Mouse (Mus musculus) spleen, postnatal 14 days (tissue): ENCODE results near the gene Lrfn1.
"Not testable (repeated sequence)": the region's sequence is repeated elsewhere in the genome, so short reads cannot be mapped to it uniquely, and the experiment has no call there.

ENCODE experiments used
- DNase-seq, 2 experiments: peaks; one replicate each; pipeline ENCODE4 v3.0.0; 2021 to 2022; ENCODE audit warnings: low spot score in 2 of 2

Lrfn1 gene

DNA sequence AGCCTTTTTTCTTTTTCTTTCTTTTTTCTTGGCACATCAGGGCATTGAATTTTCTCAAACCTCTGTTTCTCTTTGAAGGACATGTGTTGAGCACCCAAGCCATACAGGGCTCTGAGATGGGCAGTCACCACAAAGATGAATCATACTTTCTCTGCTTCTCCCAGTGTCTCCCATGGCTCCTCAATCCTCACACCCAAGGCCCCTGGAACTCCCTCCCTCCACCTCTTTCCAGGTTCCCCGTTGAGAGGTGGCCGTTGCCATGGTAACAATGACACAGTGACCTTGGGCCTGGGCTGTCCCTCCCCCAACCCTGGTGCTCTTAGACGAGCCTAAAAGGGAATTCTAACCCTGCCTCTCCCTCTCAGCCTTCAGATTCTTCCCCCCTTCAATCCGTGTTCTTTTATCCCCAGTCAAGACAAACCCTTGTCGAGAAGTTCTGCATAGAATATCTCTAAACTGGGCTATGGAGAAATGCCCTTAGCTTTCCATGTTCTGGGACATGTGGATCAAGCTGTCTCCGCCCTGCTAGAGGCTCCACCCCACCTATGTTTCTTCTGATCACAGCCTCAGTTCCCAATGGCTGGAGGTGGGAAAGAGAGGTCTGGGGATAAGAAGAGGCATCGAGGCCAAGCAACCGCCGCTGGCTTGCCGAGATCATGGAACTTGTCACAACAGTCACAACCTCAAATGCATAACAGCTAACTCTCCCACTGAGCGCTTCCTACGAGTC lies 4.5 kb upstream of the Lrfn1 start:
- DNase-seq: no peak

DNA sequence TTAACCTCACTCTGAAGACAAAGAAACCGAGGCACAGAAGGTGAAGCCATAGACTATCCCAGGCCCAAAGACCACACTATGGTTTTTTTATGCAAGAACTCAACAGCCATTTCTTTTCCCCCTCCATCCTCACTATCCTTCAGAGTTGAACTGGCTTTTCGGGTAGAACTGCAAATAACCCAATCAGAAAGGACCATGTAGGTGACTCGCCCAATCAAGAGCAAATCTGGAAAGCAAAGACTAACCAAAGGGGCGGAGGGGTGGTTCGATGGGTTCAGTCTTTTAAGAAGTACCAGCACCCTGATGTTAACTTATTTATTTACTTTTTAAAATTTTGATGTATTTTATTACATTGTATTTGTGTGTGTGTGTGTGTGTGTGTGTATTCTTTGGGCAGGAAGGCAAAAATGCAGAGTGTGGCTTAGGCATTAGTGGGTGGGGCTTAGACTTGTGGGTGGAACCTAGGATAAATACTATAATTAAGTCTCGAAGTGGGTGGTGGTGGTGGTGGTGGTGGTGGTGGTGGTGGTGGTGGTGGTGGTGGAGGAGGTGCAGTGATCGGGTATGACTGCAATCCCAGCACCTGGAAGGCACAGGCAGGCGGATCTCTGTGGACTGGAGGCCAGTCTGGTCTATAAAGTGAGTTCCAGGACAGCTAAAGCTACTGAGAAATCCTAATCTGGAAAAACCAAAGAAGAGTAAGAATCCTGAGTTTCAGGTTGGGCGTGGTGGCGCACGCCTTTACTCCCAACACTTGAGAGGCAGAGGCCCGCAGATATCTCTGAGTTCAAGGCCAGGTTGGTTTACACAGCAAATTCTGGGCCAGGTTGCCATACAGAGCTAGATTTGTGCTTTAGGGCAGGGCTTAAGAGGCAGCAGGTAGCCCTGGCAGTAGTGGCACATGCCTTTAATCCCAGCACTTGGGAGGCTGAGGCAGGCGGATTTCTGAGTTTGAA lies 3.6 kb upstream of the Lrfn1 start:
- DNase-seq: no peak

DNA sequence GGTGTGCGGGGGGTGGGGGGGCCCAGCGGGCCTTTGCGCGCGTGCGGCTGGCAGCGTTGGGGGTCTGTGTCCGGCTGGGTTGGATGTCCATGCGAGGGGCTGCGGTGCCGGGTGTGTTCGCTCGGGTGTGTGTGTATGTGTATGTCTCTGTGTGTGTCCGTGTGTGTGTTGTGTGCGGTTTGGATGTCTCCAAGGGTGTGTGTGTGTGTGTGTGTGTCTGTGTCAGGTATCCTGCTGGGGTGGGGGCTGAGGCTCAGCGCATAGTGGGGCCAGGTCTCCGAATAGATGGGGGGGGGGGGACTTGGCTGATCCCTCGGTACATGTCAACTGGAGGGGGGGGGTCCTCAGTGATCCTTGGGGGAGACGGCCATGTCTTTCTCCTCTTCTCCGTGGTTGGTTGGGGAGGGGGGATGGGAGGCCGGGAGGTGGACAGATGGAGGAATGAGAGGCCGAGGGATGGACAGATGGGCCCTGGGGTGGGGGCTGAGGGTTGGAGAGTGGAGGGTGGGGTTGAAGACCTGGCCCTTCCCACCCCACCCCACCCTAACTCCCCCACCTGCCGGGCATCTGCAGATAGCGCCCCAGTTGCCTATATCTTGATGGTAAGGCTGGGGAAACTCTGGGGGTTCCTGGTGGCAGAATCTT lies 703 bp downstream of the Lrfn1 start:
- no peak for DNase-seq

DNA sequence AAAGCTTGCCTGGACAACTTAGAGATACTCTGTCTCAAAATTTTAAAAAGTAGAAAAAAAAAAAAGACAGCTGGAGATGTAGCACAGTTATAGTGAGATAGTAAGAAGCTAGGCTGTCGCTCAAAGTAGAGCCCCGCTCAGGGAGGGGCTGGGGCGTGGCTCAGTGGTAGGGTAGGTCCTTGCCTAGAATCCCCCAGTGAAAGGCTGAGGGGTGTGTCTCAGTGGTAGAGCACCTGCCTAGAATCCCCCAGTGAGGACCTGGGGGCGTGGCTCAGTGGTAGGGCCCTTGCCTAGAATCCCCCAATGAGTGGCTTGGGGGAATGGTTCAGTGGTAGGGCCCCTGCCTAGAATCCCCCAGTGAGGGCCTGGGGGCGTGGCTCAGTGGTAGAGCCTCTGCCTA lies 8.6 kb downstream of the Lrfn1 start:
- DNase-seq: no peak

DNA sequence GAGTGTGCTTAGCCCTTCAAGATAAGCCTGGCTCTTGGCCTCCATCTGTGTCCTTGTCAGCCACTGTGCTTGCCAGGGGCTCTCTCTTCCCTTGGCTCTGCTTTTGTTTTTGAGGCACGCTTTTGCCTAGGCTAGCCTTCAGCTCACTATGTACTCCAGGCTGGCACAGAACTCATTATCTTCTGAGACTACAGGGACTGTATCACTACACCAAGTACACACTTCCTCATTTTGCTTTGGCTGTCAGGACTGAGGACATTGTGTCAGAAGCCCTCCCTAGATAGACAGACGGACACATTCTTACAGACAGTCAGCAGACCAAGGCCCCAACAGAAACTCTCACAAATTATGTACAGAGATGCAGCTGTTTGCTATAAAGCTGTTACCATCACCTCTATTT lies 11.0 kb downstream of the Lrfn1 start:
- DNase-seq: no peak

DNA sequence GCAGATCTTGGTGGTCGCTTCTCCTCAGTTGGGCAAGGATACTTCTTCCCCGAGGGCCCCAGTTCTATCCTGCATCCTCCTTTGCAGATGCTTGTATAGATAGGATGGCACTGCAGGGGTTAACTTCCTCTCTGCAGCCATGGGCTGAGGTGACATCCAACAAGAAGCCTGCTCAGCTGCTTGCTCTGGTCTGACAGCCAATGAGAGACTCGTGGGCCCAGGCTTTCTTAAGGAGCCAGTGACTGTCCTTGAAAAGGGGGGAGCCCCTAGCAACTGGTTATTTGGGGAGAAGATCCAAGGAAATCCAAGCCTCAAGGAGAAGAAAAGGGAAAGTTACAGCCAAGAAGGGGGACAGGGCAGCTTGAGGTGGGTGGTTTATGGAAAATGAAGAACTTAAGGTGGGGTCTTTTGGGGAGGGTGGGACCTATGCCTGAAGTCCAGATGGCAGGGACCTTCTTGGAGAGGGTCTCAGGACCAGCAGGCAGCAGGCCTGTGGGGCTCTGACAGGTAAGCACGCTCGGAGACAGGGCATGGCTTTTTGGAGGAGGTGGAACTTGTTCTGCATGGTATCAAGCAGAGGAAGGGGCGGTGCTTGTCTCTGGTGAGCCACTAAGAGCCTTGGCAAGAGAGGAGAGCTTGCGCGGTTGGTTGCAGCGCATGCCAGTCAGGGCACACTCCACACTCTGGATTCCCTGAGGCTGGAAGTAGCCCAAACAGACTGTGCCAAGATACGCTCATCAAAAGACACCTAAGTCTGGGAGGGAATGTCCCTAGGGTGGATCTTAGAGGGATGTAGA lies 12.8 kb downstream of the Lrfn1 start:
- DNase-seq: no peak

DNA sequence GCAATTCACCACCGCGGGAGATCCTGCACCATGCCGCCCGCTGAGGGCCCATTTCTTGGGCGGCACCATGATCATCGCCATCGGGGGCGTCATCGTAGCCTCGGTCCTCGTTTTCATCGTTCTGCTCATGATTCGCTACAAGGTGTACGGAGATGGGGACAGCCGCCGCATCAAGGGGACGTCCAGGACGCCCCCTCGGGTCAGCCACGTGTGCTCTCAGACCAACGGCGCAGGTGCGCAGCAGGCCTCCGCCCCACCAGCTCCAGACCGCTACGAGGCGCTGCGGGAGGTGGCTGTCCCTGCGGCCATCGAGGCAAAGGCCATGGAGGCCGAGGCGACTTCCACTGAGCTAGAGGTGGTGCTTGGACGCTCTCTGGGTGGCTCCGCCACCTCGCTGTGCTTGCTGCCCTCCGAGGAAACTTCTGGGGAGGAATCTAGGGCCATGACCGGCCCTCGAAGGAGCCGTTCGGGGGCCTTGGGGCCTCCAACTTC lies 15.0 kb downstream of the Lrfn1 start:
- no peak for DNase-seq

DNA sequence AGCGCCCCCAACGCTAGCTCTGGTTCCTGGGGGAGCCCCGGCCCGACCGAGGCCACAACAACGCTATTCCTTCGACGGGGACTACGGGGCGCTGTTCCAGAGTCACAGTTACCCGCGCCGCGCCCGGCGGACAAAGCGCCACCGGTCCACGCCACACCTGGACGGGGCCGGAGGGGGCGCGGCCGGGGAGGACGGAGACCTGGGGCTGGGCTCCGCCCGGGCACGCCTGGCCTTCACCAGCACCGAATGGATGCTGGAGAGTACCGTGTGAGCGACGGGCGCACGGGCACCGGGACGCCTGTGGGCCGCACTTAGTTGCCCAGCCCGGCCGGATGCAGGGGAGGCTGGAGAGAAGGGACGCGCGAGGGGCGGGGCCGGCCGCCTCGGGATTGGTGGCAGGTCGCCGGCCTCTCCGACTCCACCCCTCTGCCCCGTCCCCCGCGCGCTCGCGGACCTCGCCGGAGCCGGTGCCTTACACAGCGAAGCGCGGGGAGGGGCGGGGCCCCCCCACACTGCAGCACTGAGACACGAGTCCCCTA lies 15.5 kb downstream of the Lrfn1 start:
- no peak for DNase-seq

DNA sequence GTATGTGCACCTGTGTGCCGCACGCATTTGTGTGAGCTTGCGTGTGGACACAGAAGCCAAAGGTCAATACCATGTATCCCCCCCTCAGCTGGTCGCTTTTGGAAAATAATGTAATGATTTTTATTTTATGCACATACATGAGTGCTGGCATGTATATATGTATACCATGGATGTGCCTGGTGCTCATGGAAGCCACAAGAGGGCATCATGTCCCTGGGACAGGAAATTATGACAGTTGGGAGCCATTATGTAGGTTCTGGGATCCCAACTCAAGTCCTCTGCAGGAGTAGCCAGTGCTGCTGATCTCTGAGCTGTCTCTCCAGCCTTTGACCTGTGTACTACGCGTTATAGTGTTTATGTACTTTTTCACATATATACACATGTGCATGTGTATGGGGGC lies 24.4 kb downstream of the Lrfn1 start:
- no peak for DNase-seq

DNA sequence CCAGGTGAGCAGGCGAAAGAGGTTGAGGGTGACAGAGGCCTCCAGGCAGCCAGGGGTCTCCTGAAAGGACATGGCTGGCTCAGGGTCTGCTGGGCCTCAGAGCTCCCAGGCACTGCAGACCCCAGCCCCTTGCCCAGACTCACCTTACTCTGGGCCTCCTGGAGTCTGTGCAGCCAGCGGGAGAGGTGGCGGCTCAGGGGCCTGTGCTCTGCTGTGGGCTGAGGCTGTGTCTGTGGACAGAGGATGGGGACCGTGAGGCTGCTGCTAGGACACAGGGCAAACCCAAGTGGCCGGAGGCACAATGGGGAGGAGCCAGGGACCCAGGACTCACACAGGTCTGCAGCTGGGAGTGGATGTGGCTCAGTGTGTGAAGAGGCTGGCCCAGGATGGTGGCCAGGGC lies 25.6 kb downstream of the Lrfn1 start:
- no peak for DNase-seq

DNA sequence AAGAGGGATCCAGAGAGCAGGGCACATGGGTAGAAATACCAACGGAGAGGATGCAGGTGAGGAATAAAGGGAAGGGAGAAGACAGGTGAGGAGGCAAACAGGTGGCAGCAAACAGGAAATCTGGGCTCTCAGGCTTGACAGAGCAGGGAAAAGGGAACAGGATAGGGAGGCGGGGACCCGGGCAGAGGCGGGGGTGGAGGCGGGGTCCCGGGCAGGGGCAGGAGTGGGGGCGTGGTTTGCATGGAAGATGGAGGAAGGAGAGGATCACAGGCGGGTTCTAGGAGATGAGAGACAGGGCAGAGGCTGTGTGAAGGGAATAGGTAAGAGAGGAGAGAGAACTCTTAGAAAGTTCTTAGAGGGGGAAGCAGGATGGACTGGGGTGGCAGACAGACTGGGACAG lies 27.1 kb downstream of the Lrfn1 start:
- DNase-seq: no peak

DNA sequence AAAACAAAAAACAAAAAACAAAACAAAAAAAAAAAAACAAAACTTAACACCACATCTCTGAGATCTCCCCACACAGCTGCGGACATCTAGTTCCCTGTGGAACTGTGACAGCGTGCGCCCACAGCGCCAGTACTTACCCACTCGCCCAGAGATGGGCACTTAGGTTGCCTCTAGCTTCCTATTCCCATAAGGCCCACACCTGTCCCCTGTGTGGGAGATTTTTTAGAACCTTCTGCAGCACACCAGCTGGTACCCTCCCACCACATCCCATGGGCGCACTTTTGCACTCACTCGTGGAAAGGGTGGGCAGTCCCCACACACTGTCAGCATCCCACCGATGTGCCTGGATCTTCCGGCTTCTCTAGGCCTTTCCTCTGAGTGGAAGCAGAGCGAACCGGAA lies 31.1 kb downstream of the Lrfn1 start:
- DNase-seq: no peak

DNA sequence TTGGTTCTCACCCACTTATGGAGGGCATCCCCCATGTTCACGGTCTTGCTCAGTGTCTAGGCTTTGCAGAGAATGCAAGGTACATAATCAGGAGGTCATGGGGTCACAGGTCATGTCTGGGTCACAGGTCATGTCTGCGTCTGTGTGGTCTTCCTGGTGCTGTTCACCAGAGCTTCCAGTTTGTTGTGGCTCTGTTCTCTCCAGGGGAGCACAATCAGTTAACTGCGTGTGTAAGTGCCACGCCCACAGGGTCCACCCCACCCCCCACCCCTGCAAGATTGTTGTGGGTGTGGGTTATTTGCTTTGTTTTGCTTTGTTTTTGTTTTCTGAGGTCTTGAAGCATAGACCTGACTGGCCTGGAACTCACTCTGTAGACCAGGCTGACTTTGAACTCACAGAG lies 32.4 kb downstream of the Lrfn1 start:
- DNase-seq: no peak

DNA sequence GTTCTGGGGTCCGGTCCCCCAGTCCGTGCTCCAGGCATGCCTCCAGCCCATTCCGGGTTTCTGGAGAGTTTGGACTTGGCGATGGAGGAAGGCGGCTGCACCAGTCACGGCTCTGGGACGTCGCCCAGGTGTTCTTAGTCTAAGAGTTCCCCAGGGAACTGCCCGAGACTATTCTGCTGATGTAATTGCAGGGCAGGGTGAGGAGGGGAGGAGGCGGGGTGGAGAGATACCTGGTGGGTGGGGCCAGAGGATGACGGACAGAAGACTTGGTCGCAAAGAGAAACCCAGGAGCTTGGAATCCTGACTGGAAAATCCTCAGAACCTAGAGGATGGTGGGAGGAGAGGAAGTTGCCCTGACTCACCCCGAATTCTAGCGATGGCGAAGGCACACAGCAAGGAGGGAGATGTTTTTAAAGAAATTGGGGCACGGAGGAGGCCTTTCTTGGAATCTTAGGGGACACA lies 36.3 kb downstream of the Lrfn1 start:
- DNase-seq: no peak

DNA sequence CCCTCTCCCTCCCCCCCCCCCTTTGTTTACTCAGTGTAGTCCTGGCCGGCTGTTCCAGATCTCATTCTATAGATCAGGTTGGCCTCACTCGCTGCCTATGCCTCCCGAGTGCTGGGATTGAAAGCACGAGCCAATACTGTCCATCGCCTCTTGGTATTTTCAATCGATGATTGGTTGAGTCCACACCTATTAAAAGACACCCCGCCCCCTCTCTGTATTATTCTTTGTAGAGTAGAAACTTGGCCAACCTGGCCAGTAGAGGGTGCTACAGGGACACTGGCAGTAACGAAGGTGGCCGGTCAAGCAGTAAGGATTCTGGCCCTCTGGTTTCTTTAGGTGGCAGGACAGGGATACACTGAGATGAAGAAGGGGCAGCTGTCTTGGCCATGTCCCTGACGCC lies 38.6 kb downstream of the Lrfn1 start:
- DNase-seq: peak in 1 of 2 experiments; percentile 46

DNA sequence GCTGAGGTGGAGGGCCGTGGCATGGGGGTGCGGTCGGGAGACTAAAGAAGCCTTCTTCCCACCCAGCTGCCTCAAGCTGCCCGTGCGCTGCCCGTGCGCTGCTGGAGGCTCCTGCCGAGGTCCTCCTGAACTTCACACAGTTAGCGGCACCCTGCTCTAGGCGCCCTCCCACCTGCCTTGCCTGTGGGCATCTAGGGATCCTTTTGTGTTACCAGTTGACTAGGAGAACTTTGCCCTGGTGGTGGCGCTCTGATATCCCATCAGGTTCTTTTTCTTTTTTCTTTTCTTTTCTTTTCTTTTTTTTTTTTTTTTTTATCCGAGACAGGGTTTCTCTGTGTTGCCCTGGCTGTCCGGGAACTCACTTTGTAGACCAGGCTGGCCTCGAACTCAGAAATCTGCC lies 39.1 kb downstream of the Lrfn1 start:
- DNase-seq: no peak

DNA sequence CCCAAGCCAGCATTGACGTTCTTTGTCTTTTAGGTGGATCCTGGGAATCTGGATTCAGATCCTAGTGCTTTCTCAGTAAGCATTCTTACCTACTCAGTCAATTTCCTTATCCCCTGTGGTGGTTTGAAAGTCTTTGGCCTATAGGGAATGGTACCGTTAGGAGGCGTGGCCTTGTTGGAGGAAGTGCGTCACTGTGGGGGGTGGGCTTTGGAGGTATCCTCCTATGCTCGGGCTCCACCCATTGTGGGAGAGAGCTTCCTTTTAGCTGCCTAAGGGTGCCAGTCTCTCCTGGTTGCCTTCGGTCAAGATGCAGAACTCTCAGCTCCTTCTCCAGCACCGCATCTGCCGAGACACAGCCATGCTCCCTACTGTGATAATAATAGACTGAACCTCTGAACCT lies 40.5 kb downstream of the Lrfn1 start:
- DNase-seq: no peak

DNA sequence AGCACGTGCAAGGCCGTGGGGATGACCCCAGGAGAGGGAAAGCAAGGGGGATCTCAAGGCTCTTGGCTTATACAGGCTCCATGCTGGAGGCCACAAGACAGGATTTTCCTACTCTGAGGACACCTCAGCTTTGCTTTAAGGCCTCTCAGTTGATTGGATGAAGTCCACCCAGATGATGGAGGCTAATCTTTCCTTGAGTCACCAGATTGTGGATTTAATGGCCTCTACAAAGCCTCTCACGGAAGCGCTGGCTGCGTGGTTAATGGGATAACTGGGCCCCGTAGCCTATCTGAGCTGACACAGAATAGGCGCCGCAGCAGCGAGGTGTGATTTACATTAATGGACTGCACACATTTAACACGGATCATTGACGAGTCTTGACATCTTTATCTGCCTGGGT lies 43.6 kb downstream of the Lrfn1 start:
- DNase-seq: no peak

DNA sequence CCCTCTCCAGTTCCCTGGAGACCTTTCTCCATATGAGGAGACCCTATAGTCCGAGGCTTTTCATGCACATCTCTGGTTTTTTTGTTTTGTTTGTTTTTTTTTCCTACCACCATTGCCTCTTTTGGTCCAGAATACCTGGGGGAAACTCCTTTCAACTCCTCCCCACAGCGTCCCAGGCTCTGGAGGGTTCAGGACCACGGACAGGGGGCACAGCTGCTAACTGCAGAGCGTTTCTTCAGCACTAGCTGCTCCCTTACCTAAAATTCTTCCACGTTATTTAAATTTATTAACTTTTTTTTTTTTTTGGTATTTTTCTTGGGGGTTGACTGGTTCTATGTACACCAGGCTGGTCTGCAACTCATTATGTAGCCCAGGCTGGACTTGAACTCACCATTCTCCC lies 53.8 kb downstream of the Lrfn1 start:
- no peak for DNase-seq

DNA sequence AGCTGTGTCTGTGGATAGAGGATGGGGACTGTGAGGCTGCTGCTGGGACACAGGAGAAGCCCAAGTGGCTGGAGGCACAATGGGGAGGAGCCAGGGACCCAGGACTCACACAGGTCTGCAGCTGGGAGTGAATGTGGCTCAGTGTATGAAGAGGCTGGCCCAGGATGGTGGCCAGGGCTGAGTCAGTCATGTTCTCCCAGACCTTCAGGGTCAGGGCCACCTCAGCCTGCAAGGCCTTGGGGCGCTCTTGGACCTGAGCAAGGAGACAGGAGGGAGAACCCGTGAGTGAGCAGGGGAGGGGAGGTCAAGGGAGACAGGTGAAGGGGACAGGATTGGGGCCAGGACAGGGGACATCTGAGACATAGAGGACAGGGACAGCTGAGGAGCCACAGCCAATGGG lies 57.3 kb downstream of the Lrfn1 start:
- not testable (repeated sequence) for DNase-seq

DNA sequence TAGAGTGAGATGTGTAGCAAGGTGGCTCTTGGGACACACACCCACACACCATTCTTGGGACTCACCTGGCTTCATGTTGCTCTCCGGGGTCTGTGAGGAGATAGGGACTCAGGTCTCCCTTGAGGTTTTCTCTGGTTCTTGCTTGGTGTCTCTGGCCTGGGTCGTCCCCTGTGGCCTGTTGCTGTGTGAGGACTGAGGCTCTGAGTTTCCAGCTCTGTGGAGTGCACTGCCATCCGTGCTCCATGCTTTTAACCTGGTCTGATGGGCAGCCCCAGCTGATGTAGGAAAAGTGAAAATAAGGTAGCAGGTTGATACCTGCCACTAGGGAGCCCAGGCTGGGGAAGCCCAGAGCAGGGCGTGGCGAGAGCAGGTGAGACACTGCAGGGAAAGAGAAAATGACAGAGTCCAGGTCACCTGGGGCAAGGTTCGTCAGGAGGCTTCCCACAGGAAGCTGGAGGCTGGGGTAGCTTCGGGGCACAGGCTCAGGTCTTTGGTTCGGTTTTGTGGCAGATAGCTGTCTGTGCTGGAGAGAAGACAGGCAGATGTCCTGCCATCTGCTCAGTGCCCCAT lies 58.7 kb downstream of the Lrfn1 start, which contains the start of gene Ifnl2:
Gene Ifnl2 (minus strand): TSS at position 51 of the 570 bp plus-strand sequence.
- not testable (repeated sequence) for DNase-seq
